Mouse (Mus musculus) neural tube, postnatal 0 days (tissue): ENCODE data around the gene Tnfsf14. TPM values are rescaled to one million over a fixed set of nuclear protein-coding genes. Genes with fewer than 3 reads are reported as not detected.

ENCODE experiments used
- microRNA-seq: library from miRNA; unstranded; fragments of <30 nt; microRNA quantifications from one replicate; pipeline ENCODE4, GENCODE M21; 2016
- polyA plus RNA-seq: library from polyadenylated mRNA; unstranded; fragments of >200 nt; fragmentation: Nextera tagmentation; extraction: Ambion mirVana; gene quantifications from 2 replicates; pipeline ENCODE4 v1.2.1, GENCODE M21; 2015

Gene Tnfsf14
- polyA plus RNA-seq, result not detected in 2 replicates

GRCm38 (mm10) chr17:57194041-57194507, at the start of gene Tnfsf14:
Gene Tnfsf14, minus strand, starts transcription at chr17:57194177.

DNA sequence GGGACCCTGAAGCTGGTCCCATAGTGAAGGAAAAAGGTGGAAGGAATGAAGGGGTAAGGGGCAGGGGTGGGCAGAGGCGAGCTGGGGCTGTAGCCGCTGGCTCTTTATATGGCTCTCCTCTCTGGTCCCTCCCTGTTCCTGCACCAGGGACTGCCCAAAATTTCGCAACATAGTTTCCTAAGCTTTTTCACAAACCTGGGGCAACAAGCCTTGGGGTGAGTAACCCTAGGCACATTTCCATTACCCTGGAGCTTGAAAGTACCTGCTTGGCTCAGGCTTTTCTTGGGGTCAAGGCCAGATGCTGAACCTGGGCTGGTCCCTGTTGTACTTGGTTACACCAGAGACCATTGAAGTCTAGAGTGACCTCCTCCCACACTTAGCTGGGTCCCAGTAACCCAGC, 34.0 kb upstream of the Tnfsf14 start, which contains the start of gene C3:
C3 (minus strand) TSS at position 123 of the 400 bp plus-strand sequence.

DNA sequence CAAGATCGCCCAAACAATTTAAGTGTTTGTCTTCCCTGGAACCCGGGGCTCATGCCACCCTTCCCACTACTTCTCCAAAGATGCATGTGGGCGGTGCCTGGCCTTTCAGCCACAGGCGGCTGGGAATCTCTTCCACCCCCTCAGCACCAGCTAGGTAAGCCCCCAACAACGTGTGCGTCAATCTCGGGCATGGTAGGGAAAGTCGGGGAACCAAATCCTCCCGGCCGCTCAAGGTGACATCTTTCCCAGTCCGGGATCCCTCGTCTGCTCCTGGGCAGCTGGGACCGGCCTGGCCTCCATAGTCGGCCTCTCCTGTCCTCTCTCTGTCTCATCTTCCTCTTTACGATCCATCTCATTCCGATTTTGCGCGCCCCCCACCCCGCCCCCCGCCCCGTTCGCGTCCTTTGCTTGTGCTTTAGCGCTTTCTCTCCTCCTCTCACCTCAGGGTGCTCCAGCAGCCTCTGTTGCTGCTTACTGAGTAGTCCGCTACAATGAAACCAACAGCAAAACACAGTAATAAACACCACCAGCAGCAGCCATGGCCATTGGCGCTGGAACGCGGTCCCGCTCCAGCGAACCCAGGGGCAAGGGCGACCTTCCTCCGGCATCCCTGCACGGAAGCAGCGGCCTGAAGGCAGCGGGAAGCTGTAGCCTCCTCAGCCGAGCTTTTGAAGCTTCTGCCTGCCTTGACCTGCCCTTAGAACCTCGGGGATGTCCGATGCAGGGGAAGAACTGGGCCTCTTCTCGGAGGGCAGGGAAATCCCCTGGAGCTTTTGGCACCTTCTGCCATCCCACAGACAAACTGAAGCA, 44.8 kb downstream of the Tnfsf14 start, which contains the start of gene Cd70:
Cd70 (minus strand) TSS at position 784 of the 810 bp plus-strand sequence.

Small RNAs within 50 kb of the gene (microRNA-seq; reads per million reads assigned to microRNA genes)
- gene Mir6978, result not detected

Other genes starting within 250 kb of the Tnfsf14 start
- not detected in 2 replicates for gene Acer1, start 212.1 kb downstream of the Tnfsf14 start, polyA plus RNA-seq
- 171 and 179 TPM in 2 replicates for gene Clpp, start 203.9 kb downstream of the Tnfsf14 start, polyA plus RNA-seq
- 81.0 and 82.8 TPM in 2 replicates for gene Alkbh7, start 196.8 kb downstream of the Tnfsf14 start, polyA plus RNA-seq
- gene Pspn, start 194.2 kb downstream of the Tnfsf14 start, polyA plus RNA-seq, result 0.62 TPM in 1 of 2 replicates, not detected in the other
- gene Gtf2f1, start 182.9 kb downstream of the Tnfsf14 start, polyA plus RNA-seq, result 47.1 and 52.5 TPM in 2 replicates
- gene Gm17949, start 182.7 kb downstream of the Tnfsf14 start, polyA plus RNA-seq, result 0.39 TPM in 2 replicates
- 27.2 and 28.1 TPM in 2 replicates for gene Khsrp, start 162.7 kb downstream of the Tnfsf14 start, polyA plus RNA-seq
- gene Slc25a41, start 152.5 kb downstream of the Tnfsf14 start, polyA plus RNA-seq, result not detected in 2 replicates
- 2.5 and 3.3 TPM in 2 replicates for gene Crb3, start 135.1 kb downstream of the Tnfsf14 start, polyA plus RNA-seq
- 54.5 and 58.2 TPM in 2 replicates for gene Slc25a23, start 134.3 kb downstream of the Tnfsf14 start, polyA plus RNA-seq
- gene Dennd1c, start 115.7 kb downstream of the Tnfsf14 start, polyA plus RNA-seq, result 2.1 and 2.5 TPM in 2 replicates
- gene Tubb4a, start 106.4 kb downstream of the Tnfsf14 start, polyA plus RNA-seq, result 282 and 305 TPM in 2 replicates
- 5.9 and 6.7 TPM in 2 replicates for gene Tnfsf9, start 88.9 kb downstream of the Tnfsf14 start, polyA plus RNA-seq
- gene Cd70, start 44.4 kb downstream of the Tnfsf14 start, polyA plus RNA-seq, result 1.4 and 2.6 TPM in 2 replicates
- gene C3, start 34.0 kb upstream of the Tnfsf14 start, polyA plus RNA-seq, result 1.3 and 1.7 TPM in 2 replicates
- gene Gpr108, start 54.3 kb upstream of the Tnfsf14 start, polyA plus RNA-seq, result 23.7 and 24.6 TPM in 2 replicates
- gene Trip10, start 55.3 kb upstream of the Tnfsf14 start, polyA plus RNA-seq, result 8.9 and 9.1 TPM in 2 replicates
- 2.4 and 2.5 TPM in 2 replicates for gene Vav1, start 84.9 kb upstream of the Tnfsf14 start, polyA plus RNA-seq
- gene Adgre1, start 164.5 kb upstream of the Tnfsf14 start, polyA plus RNA-seq, result 4.5 and 5.5 TPM in 2 replicates